In the genomic region with DNA sequence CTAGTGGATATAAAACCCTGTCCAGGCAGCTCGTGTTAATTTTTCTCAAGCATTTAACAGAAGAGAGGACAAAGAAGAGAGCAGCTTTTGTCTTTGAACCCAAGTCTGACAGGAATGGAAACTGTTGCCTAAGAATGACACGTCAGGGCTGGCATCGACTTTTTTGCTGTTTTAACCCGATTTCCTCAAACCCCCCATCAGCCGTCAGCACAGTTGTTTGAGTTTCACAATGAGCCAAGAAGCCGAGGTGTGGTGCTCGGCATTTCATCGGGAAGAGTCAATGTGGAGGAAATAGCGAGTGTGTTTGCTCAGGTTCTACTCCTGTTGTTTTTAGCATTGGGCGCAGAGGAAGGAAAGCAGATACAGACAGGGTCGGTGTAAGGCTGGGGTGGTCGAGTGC, we compare ENCODE assay signal across 11 mouse cellular contexts.
DNase-seq lines count a peak whose midpoint lies in the region; ATAC-seq lines count a peak whose summit lies in the region.
"Had no signal": no experiment of that assay in that cellular context is flagged by ENCODE, and none has a peak within 500 bp of the region (broad histone marks: within the 10 kb centered on the region; RNA-seq: fewer than 3 reads in every experiment).

No protein-coding gene starts in this region.

- 75% methylated on average over 12 of the region's 12 CpGs for WGBS in kidney, embryonic 14.5 days

- no peak overlapping the region for H3K27ac ChIP-seq in kidney, embryonic 14.5 days (ENCODE audit: low read depth, low read length)
- H3K27ac ChIP-seq: midbrain, embryonic 12.5 days had no signal

- no peak overlapping the region for H3K9ac ChIP-seq in kidney, embryonic 14.5 days (ENCODE audit: low read depth, low read length)
- H3K9ac ChIP-seq: midbrain, embryonic 12.5 days had no signal

- ATAC-seq in kidney, embryonic 14.5 days (ENCODE audit: low FRiP score, low TSS enrichment), result no peak

- peak; percentile 25 to 45 for DNase-seq in kidney, postnatal 36 days
- peak; percentile 39 for DNase-seq in brain, adult 2 months (ENCODE audit: low read depth, low spot score)
- DNase-seq in induced T-regulatory cell, adult 2 months (ENCODE audit: low read depth), result peak; percentile 73
- peak; percentile 30 to 48 for DNase-seq in monocyte, adult 2 months (ENCODE audit: low read depth in 1 of 2, low spot score in 2 of 2)
- no peak for DNase-seq in cerebellum, adult 11 months
- DNase-seq in cerebellum, postnatal 10 days, result no peak
- no peak for DNase-seq in ovary, postnatal 10 days (ENCODE audit: low spot score)
- DNase-seq: adrenal gland, postnatal 10 days; thymus, postnatal 14 days had no signal

- H3K9me3 ChIP-seq in kidney, embryonic 14.5 days (ENCODE audit: control insufficient read depth, low read length), result no peaks in the 10 kb centered on the region
- H3K9me3 ChIP-seq: midbrain, embryonic 12.5 days had no signal

- no peaks in the 10 kb centered on the region for H3K36me3 ChIP-seq in kidney, embryonic 14.5 days (ENCODE audit: control insufficient read depth, insufficient read depth, low read length)
- H3K36me3 ChIP-seq: midbrain, embryonic 12.5 days had no signal

- H3K27me3 ChIP-seq in kidney, embryonic 14.5 days (ENCODE audit: control insufficient read depth, insufficient read depth, low read length), result no peaks in the 10 kb centered on the region
- H3K27me3 ChIP-seq: midbrain, embryonic 12.5 days had no signal

- H3K4me2 ChIP-seq in kidney, embryonic 14.5 days (replicated peaks; ENCODE audit: low read depth, low read length), result no peak overlapping the region
- H3K4me2 ChIP-seq: midbrain, embryonic 12.5 days had no signal

- H3K4me1 ChIP-seq in kidney, embryonic 14.5 days (ENCODE audit: control insufficient read depth, insufficient read depth, low read length), result peaks cover 3% of the 10 kb centered on the region; the same call in 1 of the 2 replicates

- no peak overlapping the region for H3K4me3 ChIP-seq in kidney, embryonic 14.5 days (ENCODE audit: low read length)
- H3K4me3 ChIP-seq: midbrain, embryonic 12.5 days had no signal

Comparison
In these comparisons a context has a peak if more than half of its experiments do, and no peak if none do; other contexts are left out.
1. DNase-seq: peak in kidney, postnatal 36 days (2 of 2), brain, adult 2 months (single experiment), induced T-regulatory cell, adult 2 months (single experiment) and monocyte, adult 2 months (2 of 2); none in cerebellum, adult 11 months (single experiment), cerebellum, postnatal 10 days (0 of 2) and ovary, postnatal 10 days (single experiment).